Mouse (Mus musculus): ENCODE results near the gene Aloxe3.

Gene Aloxe3

GRCm38 (mm10) chr11:69095511-69096231 is 30.0 kb upstream of the Aloxe3 start:
- no peak for DNase-seq (ENCODE audit: low spot score)

- no peak for DNase-seq (ENCODE audit: low spot score)
Measured at GRCm38 (mm10) chr11:69096360-69096986, 29.2 kb upstream of the Aloxe3 start.

- peak; percentile 100 for DNase-seq (ENCODE audit: low spot score)
Measured at GRCm38 (mm10) chr11:69096987-69097900, 28.5 kb upstream of the Aloxe3 start.

GRCm38 (mm10) chr11:69098039-69098761 is 27.5 kb upstream of the Aloxe3 start:
- no peak for DNase-seq (ENCODE audit: low spot score)

GRCm38 (mm10) chr11:69098762-69099091 is 27.0 kb upstream of the Aloxe3 start:
- DNase-seq (ENCODE audit: low spot score), result peak; percentile 96

- peak; percentile 68 for DNase-seq (ENCODE audit: low spot score)
Measured at GRCm38 (mm10) chr11:69099177-69099914, 26.4 kb upstream of the Aloxe3 start.

- peak; percentile 76 for DNase-seq (ENCODE audit: low spot score)
Measured at GRCm38 (mm10) chr11:69099915-69100345, 25.8 kb upstream of the Aloxe3 start.

GRCm38 (mm10) chr11:69100639-69101360 is 24.9 kb upstream of the Aloxe3 start:
- no peak for DNase-seq (ENCODE audit: low spot score)

- no peak for DNase-seq (ENCODE audit: low spot score)
Measured at GRCm38 (mm10) chr11:69101604-69102402, 23.9 kb upstream of the Aloxe3 start.

- no peak for DNase-seq (ENCODE audit: low spot score)
Measured at GRCm38 (mm10) chr11:69102403-69102725, 23.3 kb upstream of the Aloxe3 start.

GRCm38 (mm10) chr11:69103121-69103520 is 22.6 kb upstream of the Aloxe3 start:
- no peak for DNase-seq (ENCODE audit: low spot score)

GRCm38 (mm10) chr11:69103531-69104435 is 21.9 kb upstream of the Aloxe3 start:
- no peak for DNase-seq (ENCODE audit: low spot score)

- DNase-seq (ENCODE audit: low spot score), result no peak
Measured at GRCm38 (mm10) chr11:69104487-69104886, 21.2 kb upstream of the Aloxe3 start.

- DNase-seq (ENCODE audit: low spot score), result no peak
Measured at GRCm38 (mm10) chr11:69105227-69105626, 20.5 kb upstream of the Aloxe3 start.

- DNase-seq (ENCODE audit: low spot score), result no peak
Measured at GRCm38 (mm10) chr11:69105796-69106195, 19.9 kb upstream of the Aloxe3 start.

- no peak for DNase-seq (ENCODE audit: low spot score)
Measured at GRCm38 (mm10) chr11:69106299-69106698, 19.4 kb upstream of the Aloxe3 start.

- DNase-seq (ENCODE audit: low spot score), result no peak
Measured at GRCm38 (mm10) chr11:69106842-69107241, 18.9 kb upstream of the Aloxe3 start.

- DNase-seq (ENCODE audit: low spot score), result no peak
Measured at GRCm38 (mm10) chr11:69107676-69108075, 18.0 kb upstream of the Aloxe3 start.

- no peak for DNase-seq (ENCODE audit: low spot score)
Measured at GRCm38 (mm10) chr11:69108223-69108622, 17.5 kb upstream of the Aloxe3 start.
